Mouse (Mus musculus) cerebellum, adult 2 months (tissue): ENCODE data around the gene Olfr190.
"Not testable (repeated sequence)": the region's sequence is repeated elsewhere in the genome, so short reads cannot be mapped to it uniquely, and the experiment has no call there.

Experiments
- CTCF ChIP-seq: fragments of 200-500 bp; IDR thresholded peaks from 2 replicates; pipeline ENCODE4 v1.5.1; 2011; ENCODE audit warnings: low read depth, mild to moderate bottlenecking, control low read depth, low read length, moderate library complexity, borderline replicate concordance; ENCODE audit not compliant: insufficient read depth
- POLR2A ChIP-seq: fragments of 200-500 bp; IDR thresholded peaks from 2 replicates; pipeline ENCODE4 v1.6.1; 2011; ENCODE audit warnings: low read length, control low read depth, borderline replicate concordance; ENCODE audit not compliant: insufficient read depth

- TF ChIP-seq POLR2A, CTCF: not testable (repeated sequence)
Observed at GRCm38 (mm10) chr16:59081113-59081512, 3.3 kb upstream of the Olfr190 start.
